Mouse (Mus musculus) bone marrow macrophage, adult 2 months (primary cell): ENCODE results near the gene Rab11b.

ENCODE experiments used
- CTCF ChIP-seq: IDR thresholded peaks from 2 replicates; pipeline ENCODE4 v1.5.1; 2012; ENCODE audit warnings: low read depth, mild to moderate bottlenecking, low read length, moderate library complexity
- POLR2A ChIP-seq: IDR thresholded peaks from 2 replicates; pipeline ENCODE4 v1.6.1; 2012; ENCODE audit warnings: mild to moderate bottlenecking, low read depth, low read length, borderline replicate concordance

GRCm38 (mm10) chr17:33759767-33760254 is 519 bp downstream of the Rab11b start:
- TF ChIP-seq POLR2A (no peak), CTCF (no peak)
